Mouse (Mus musculus) retina, postnatal 1 day (tissue): Measurements from ENCODE around the gene Mcrip1.
A peak's percentile ranks its signal among the peaks of the same experiment; 100 is the strongest.
"Not testable (repeated sequence)": the region's sequence is repeated elsewhere in the genome, so short reads cannot be mapped to it uniquely, and the experiment has no call there.

ENCODE experiments used
- DNase-seq: peaks from one replicate; pipeline ENCODE4 v3.0.0-alpha.2; 2012

The Mcrip1 gene

DNA sequence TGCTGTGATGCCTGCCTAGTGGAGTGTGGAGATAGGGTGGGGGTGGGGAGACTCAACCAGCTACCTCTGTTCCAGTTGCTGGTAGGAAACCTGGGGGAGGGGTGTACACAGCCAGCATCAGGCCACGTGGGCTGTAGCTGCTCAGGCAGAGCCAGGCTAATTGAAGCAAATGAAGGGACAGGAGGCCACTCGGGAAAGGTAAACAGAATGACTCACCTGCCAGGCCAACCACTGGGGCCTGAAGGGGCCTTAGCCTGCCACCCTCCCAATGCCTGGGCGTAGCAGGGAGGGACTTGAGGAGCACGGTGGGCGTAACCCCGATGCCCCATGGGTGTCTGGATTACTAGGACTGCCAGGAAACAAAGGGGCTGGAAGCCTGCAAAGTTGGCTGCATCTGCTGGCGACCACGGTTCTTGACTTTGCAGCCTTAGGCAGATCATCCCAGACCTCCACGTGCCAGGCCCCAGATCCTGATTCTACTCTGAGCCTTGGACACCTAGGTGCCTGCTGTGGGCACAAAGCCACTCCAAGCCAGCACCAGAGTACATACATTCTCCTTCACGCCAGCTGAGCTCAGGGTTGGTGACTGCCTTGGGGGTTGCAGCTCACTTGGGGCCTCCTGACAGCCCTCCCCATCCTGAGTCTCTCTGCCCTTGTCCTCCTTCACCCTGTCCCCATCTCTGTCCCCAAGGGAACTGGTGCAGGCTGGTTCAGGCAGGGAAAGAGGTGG lies 10.1 kb downstream of the Mcrip1 start:
- DNase-seq = peak; percentile 58

GRCm38 (mm10) chr11:120538955-120539284 lies 10.6 kb downstream of the Mcrip1 start:
- DNase-seq = no peak

DNA sequence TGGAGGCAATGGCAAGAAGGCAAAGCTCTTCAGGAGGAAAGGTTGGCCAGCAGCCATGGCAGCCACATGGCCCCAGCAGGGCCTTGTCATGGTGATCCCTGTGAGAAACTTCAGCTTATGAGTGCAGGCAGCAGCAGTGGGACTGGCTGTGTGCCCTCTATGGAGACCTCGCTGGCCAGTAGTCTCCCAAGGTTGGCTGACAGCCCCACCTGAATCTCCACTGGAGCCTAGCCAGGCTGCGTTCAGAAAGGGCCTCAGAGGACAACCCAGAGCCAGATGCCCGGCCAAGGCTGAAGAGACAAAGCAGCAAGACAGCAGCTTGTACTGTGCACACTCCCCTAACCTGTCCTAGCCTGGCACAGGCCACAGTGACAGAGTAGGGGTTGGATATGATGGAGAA lies 11.0 kb downstream of the Mcrip1 start:
- DNase-seq = no peak

GRCm38 (mm10) chr11:120535804-120536203 lies 13.7 kb downstream of the Mcrip1 start:
- no peak for DNase-seq

DNA sequence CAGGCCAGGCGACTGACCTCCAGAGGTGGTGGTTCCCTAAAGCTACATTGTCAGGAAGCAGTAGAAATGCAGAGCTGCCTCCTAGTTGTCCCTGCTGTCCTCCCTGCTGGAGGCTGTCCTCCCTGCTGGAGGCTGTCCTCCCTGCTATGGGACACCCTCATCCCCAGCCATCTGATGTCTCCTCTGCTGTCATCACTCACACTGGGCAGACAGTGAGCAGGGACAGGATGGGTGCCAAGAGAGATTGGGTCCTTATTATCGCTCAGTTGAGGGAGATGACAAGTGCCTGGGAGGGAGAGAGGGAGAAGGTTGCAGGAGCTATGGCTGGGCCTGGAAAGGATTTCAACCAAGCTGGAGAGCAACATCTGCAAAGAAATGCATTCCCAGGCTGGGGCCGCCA lies 14.4 kb downstream of the Mcrip1 start:
- DNase-seq = no peak

DNA sequence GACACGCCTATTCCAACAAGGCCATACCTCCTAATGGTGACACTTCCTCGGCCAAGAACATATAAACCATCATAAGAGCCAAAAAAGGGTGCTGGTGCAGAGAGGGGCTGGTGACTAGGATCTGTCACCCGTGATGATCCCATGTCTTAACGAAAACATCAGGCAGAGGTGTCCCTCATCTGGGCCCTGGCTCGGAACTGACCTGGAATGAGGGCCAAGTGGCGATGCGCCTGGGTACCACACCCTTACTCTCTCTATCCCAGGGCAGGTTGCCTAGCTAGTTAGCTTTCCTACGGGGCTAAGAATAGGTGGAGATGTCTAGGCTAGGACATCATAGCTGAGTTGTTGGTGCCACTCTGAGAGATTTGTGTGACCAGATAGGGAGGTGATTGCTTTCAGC lies 15.4 kb downstream of the Mcrip1 start:
- no peak for DNase-seq

DNA sequence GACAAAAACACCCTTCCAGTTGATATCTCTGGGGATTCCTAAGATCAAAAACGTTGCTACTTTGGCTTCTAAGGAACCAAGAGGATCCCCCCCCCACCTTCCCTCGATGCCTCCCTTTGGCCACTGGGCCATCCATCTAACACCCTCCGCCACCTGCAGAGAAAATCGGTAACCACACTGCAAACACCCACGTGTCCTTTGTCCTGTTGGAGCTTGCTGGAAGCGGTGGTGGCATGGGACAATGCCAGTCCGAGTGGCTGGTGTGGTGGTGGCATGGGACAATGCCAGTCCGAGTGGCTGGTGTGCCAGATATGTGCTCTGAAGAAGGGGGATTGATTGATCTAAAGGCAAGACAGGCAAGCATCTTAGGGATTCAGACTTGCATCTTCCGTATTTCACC lies 17.9 kb downstream of the Mcrip1 start:
- no peak for DNase-seq

DNA sequence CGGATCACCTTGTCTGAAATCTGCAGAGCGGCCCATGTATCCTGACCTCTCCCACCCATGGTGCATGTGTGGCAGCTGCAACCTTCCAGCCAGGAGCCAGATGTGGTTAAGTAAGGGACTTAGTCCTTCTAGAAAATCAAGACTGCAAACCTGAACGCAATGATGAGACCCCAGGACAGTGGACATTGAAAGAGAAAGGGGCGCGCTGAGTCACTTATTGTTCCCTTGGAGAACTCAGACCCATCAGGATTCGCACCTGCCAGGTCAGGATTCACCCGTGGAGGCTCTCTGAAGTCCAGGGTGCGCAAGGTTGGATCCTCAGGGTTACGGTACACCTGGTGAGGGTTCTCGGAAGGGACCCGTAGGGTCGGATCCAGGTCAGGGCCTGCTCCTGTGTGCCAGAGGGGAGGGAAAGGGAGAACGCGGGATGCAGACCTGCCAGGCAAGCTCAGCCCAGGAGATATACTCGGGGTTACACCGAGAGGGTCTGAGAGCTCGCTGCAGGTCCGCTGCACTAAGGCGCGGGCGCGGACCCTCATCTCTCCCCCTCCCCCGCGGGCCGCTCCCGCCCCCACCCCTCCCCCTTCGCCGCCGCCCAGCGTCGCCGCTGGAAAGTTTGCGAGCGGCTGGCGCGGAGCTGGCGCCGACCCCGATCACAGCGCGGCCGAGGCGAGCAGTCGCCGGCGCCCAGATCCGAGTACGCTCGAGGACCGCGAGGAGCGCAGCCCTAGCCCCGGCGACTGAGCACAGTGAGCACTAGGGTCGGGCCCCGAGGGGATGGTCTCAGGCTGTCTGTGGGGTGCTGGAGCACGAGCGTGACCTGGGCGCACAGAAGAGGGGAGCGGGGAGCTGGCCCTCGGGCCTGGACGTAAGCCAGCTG lies 19.2 kb downstream of the Mcrip1 start, which contains the start of gene Gcgr:
Gcgr (plus strand) TSS at position 615 of the 880 bp plus-strand sequence.
- DNase-seq = peak; percentile 55

DNA sequence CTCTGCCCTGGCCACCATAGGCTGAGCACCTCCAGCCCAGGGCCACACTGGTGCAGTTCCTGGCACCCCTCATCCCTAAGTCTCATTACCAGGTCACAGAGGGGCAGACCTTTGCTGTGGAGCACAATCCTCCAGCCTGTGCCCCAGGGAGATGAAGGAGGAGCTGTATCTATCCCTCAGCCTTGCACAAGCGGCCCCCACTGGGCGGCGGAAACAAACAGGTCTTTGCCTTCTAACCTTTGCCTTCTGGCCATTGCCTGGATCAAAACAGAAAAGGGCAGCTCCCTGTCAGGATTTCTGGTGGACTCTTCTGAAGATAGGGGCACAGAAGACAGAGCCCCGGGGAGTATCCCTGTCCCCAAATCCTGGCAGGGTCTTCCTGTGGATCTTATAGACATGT lies 20.6 kb downstream of the Mcrip1 start:
- no peak for DNase-seq

GRCm38 (mm10) chr11:120527690-120528354 lies 21.7 kb downstream of the Mcrip1 start:
- DNase-seq = no peak

GRCm38 (mm10) chr11:120525959-120526358 lies 23.6 kb downstream of the Mcrip1 start:
- no peak for DNase-seq

DNA sequence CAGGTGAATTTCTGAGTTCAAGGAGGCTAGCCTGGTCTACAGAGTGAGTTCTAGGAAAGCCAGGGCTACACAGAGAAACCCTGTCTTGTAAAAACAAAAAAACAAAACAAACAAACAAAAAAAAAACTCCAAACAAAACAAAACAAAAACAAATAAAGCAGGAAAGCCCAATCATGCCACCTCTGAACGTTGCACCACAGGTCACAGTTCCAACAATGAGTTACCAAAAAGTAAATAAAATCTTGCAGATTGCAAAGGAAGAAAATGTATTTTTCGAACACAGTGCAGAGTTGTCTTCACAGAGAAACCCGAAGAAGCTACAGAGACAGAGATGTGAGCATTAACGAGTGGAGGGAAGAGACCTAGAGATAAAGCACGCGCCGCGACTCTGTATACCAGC lies 26.9 kb downstream of the Mcrip1 start:
- DNase-seq = no peak

DNA sequence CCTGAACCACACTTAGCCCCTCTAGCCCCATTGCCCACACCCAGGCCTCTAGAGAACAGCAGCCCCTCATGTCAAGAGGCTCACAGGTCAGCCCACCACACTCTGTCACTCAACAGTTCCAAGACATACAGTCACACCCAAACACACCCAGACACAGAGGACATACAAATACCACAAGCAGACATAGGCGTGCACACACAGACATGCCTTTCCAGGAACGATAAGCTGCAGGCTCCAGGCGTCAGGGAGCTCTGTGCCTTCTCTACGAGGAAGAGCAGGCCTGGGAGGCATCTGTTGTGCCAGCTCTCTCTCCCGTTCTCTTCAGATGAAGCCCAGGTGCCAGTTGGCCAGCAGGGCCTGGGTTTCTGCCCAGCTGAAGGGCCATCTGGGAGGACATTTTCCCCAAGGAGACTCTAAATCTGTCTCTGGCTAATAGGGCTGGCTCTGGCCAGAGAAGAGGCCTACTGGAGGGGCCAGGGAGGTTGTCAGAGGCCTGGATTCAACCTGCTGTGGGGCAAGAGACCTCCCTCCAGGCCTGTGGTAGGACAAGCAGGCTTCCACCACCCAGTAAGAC lies 28.5 kb downstream of the Mcrip1 start:
- DNase-seq = no peak

DNA sequence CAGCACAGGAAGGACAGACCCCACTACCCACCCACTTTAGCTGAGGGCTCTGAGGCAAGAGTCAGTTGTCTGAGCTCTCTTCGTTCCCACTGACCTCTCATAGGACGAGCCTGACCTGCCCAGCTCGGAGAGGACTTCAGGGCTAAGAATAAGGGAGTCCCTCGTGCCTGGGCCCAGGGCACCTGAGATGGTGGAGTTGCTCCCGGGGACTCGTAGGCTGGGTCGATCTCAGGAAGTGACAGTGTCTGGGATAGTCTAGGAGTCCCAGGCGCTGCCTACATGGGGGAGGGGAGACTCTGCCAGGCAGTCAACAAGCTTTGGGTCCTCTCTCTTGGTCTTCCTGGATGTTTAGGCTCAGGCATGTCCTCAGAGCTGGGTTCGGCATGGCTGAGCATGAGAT lies 29.0 kb downstream of the Mcrip1 start:
- no peak for DNase-seq

- peak; percentile 72 for DNase-seq
These were observed 29.8 kb downstream of the Mcrip1 start for GRCm38 (mm10) chr11:120519738-120520137.

DNA sequence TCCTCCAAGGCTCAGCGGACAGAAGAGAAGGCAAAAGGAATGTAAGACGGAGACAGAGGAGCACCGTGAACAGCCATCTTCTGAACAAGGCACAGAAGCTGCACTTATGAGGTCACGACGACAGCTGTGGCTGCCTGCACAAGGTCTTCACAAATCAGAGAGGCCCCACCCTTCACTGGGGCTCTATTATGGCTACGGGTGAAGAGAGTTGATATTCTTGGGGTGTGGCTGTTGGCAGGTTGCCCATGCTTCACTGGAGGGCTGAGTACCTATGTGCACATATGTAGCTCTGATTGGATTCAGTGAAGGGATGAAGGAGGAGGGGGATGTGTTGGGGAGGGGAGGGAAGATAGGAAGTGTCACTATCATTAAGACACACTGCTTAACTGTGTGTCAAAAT lies 31.0 kb downstream of the Mcrip1 start:
- DNase-seq = no peak

DNA sequence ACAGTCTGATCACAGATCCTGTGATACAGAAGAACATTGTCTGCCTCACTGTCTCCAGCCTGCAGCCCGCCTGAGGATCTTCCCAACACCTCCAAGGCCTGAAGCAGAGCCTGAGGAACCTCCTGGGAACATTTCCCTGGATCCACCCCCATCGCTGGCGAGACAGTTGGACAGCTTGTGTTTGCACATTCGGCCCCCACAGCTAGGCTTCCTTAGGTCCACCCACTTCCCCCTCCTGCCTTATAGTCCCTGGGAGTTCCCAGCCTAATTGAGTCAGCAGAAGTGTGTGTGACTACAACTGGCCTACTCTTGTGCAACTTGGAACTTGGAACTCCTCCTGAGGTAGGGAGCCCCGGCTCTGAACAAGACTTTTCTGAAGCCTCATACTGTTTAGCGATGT lies 31.5 kb downstream of the Mcrip1 start:
- DNase-seq = no peak

DNA sequence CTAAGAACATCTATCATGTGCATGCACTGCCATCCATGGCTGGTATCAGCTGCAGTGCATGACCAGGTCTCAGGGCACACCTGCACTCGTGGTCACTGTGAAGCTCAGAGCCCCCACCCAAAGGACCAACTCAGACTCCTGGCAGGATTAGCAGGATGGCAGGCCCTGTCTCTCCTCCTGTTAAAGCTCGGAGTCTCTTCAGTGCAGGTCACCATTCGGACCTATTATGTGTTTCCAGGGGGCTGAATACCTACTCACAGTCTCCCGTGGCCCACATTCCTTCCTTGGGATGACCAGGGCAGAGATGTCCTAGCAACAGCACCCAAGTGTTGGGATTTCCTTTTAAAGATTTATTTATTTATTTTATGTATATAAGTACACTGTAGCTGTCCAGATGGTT lies 32.4 kb downstream of the Mcrip1 start:
- DNase-seq = no peak

DNA sequence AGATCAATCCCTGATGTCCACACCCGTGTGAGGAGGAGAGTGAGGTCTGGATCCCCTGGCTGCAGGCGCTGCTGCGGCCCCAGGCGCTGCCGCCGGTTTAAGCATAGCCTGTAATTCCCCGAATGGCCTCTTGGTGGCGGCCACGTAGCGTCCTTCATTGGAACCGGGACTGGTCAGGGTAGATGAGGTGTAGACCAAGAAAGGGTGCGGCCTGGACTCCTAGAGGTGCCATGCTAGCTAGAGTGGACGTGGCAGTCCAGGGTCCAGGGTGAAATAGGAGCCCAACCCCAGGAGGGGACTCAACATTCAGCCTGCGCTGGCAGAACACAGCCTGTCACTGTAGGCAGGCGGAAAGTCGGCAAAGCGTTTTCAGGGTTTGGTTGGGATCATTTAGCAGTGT lies 33.9 kb downstream of the Mcrip1 start:
- peak; percentile 86 for DNase-seq

GRCm38 (mm10) chr11:120514262-120514661 lies 35.3 kb downstream of the Mcrip1 start:
- not testable (repeated sequence) for DNase-seq

DNA sequence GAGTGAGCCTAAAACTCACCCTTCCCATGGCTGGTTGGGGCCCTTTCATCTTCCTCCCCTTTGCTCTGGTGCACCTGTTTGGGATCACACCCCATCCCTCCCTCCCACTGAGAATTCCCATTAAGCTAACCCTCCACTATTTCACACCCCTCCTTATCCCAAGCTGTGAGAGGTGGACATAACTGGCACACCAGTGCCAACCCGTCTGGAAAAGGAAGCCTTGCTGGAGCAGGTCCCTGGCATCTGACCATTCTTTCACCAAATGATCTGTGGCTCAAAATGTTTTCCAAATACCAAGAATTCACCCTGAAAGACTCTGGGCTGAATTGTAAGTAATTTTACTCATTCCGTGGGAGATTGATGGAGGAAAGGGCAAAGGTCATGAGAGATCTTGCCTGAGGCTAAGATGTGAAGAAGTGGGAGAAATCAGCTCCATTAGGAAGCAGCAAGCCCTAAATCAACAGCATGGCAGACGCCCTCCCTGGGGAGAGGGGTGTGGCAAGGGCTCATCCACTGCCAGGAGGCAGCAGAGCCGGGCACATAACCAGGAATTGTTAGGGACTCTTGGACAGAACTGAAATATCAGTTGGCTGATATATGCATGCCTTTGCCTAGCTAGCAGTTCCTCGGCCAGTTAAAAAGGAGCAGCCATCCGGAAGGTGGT lies 36.6 kb downstream of the Mcrip1 start:
- no peak for DNase-seq

DNA sequence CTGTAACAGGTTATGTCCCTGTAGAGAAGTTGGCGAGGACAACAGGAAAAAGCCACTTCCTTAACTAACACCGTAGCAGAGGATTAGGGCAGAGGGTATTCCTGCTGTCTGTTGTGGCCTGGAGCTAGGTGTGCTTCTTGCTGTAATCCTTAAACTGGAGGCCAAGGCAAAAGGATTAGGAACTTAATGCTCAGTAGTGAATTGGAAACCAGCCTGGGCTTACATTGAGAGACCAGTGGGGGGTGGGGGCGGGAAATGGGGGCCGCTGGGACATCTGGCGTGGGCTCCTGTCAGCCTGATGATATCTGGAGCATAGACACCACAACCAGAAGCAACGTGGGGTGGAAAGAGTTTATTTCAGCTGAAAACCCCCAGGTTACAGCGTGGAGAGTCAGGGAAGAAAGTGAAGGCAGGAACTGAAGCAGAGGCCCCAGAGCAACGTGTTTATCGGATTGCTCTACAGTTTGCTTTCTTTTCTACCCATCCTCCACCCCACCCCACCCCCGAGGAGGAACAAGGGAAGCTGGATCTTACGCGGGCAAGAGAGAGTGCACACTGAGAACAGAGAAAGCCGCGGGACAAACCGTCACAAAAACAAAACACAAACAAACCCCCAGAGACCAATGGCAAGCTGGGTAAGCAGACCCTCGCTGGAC lies 39.0 kb downstream of the Mcrip1 start:
- peak; percentile 73 for DNase-seq
